Mouse (Mus musculus) left cerebral cortex, postnatal 25 days (tissue): ENCODE measurements around the gene Myh4. TPM values are rescaled to one million over a fixed set of nuclear protein-coding genes. Genes with fewer than 3 reads are reported as not detected.
A peak's percentile ranks its signal among the peaks of the same experiment; 100 is the strongest.

Experiments
- DNase-seq, 2 experiments: peaks; one replicate each; pipeline ENCODE4 v3.0.0; 2022; ENCODE audit warnings: low spot score in 2 of 2, mixed read lengths in 1 of 2
- intact Hi-C: fragments of 180-260 bp; cut with DNase I; formaldehyde crosslinking; loops from one replicate; pipeline ENCODE4 v1.15.1; 2025
- total RNA-seq, 2 experiments: library from RNA; stranded (reverse); gene quantifications; 2 replicates each; pipeline ENCODE4 v1.2.3; 2021

Gene Myh4
- total RNA-seq, result under 1 TPM; 0.21 to 0.25 TPM

- DNase-seq, result no peak
- intact Hi-C loops, result loop anchor here (2.0 kb wide), 1 partner anchor 113 kb away; no protein-coding TSS in a partner anchor
These were observed at the start of gene Myh4 for GRCm38 (mm10) chr11:67237481-67238079. Myh4 (plus strand) TSS chr11:67238029.

DNA sequence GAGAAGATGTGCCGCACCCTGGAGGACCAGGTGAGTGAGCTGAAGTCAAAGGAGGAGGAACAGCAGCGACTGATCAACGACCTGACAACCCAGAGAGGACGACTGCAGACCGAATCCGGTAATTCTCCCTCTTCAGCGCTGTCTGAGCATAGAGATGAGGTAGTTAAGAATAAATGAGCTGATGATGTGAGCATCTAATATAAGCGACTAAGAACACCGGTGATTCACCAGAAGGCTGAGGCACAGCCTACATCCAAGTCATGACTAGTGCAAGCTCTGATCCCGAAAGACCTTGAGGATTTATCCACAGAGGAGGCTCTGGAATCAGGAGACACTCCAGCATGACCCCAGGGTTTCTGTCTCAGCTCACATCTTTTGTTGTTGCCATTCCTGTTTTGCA, 47.5 kb upstream of the Myh4 start:
- intact Hi-C loops, result no loop called here
- DNase-seq, result peak; percentile 23 to 42

- intact Hi-C loops, result no loop called here
- DNase-seq, result peak; percentile 12 to 47
These were observed 47.0 kb upstream of the Myh4 start for GRCm38 (mm10) chr11:67190814-67191213.

DNA sequence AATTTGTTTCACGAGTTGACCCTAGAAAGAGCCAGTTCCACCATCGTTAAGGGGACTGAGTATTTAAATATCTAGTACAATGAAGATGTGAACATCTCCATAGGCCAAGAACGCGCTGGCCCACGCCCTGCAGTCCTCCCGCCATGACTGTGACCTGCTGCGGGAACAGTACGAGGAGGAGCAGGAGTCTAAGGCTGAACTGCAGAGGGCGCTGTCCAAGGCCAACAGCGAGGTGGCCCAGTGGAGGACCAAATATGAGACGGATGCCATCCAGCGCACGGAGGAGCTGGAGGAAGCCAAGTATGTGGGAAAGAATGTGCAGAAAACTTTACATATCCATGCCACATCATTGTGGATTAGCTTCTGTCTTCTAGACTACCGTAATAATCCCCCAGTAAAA, 46.3 kb upstream of the Myh4 start:
- no peak for DNase-seq
- intact Hi-C loops, result no loop called here

DNA sequence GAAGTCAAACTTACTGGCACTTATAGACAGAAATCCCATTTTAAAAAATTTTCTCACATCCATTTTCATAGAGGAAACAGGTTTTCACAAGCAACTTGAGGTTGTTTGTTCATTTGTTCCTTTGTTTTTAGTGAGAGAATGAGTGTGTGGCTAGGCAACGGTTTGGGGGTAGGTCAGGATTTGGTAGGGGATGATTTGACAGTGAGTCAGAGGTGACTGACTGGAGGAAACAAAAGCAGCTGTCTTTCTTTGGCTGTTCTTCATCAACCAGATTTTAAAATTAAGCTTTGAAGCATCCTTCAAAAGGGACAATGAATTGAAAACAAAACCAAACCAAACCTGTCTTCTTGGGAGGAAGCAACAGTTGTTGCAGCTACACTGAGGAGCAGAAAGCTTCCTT, 38.5 kb upstream of the Myh4 start:
- intact Hi-C loops, result no loop called here
- no peak for DNase-seq

DNA sequence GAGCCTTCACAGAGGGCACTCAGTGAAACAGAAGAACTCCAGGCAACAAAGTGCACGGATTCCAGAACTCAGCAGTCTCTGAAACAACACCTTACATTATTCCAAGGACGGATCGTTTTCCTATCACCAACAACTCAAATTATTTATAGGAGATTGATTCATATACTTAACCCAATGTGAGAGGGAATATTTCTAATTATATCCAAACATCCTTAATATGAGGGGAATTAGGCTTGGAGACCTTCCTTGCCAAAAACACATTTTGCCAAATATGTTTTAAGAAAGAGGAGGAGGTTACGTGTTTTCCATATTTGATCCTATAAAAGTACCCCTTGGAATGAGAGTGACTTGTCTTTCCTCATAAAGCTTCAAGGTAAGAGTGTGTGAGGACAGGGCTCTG, 38.1 kb upstream of the Myh4 start, which contains the start of gene Myh1:
Gene Myh1 (plus strand): TSS at position 301 of the 400 bp plus-strand sequence.
- no peak for DNase-seq

DNA sequence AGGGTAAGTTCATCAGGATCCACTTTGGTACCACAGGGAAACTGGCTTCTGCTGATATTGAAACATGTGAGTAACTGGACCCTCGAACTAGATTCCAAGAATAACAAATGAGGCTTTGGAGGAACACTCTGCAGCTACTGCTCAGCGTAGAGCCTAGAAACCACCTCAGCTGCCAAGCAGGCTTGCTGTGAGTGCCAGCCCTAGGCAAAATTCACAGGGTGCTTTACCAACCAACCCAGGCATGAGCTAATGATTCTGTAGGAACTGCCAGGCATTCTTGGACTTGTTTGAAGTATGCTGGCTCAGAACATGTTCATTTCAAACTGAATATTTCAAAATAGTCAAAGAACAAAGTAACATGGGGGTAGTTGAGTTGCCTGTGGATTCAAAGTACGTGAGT, 33.1 kb upstream of the Myh4 start:
- intact Hi-C loops, result no loop called here
- peak; percentile 13 to 50 for DNase-seq

More for the DNA sequence above, 38.1 kb upstream of the Myh4 start, which contains the start of gene Myh1:
- intact Hi-C loops, result no loop called here

DNA sequence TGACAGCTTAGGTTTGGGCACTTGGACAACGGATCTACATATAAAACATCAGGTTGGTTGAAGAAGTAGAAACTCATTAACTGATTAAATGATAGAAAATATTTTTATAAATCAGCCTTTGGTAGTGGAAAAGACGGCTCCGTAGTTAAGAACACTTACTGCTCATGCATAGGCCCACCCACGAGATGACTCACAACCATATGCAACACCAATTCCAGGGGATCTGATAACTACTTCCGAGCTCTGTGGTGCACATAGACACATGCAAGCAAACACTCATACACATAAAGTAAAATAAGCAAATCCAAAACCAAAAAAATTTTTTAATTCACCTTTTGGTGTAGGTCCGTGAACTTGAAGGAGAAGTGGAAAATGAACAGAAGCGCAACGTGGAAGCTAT, 16.0 kb upstream of the Myh4 start:
- intact Hi-C loops, result no loop called here
- DNase-seq, result peak in 1 of 2 experiments; percentile 70

DNA sequence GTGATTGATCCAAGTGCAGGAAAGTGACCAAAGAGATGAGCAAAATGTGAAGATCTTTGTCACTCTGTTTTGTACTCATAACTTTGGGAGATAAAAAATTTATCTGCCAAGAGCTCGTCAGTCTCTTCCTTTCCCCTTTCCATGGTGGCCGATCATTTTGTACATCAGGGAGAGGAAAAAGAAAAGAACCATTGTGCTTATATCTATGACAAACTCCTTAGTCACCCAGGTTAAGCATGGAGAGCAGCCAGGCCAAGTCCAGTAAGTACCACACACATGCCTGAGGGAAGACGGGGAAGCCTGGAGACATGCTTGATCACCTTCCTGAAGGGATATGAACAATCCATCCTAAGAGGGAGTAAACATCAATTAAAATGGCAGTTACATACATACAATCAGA, 13.4 kb upstream of the Myh4 start:
- intact Hi-C loops, result no loop called here
- DNase-seq, result no peak

DNA sequence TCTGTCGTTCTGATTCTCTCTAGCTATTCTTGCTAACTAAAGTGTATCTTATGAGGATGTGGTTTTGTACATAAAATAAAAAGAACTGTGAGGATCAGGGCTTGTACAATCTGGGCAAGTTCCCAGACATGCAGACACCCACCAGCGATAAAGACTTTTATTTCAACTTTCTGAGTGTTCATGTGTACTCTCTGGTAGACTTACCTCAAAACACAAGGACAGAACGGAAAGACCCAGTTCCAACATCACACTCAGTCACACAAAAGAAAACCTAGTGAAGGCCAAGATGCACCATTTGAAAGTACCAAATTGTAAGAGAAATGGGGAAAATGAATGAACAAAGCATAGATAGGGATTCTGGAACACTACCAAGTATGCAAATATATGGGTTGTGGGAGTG, 9.1 kb upstream of the Myh4 start:
- DNase-seq, result peak in 1 of 2 experiments; percentile 64
- intact Hi-C loops, result loop anchor here (2.0 kb wide), 2 partner anchors 64 to 104 kb away; no protein-coding TSS in a partner anchor

DNA sequence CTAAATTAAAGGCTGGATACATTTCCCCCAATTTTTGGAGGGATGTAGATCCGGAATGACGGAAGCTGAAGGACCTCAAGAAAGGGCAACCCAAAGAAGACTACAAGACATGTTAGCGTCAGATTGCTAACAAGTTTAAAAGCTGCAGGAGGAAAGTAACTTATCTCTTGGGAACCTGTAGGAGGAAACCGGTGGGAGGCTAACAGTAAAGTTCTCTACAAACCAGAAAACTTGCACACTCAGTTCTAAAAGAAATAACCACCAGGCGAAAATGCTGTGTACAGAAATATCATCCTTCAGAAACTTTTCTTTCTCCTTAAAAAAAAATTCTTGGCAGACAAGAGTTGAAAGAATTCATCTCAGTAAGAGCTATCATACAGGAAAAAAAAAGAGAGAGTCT, 8.7 kb upstream of the Myh4 start:
- intact Hi-C loops, result loop anchor here (2.0 kb wide), 2 partner anchors 64 to 104 kb away; no protein-coding TSS in a partner anchor
- DNase-seq, result peak; percentile 30 to 86

DNA sequence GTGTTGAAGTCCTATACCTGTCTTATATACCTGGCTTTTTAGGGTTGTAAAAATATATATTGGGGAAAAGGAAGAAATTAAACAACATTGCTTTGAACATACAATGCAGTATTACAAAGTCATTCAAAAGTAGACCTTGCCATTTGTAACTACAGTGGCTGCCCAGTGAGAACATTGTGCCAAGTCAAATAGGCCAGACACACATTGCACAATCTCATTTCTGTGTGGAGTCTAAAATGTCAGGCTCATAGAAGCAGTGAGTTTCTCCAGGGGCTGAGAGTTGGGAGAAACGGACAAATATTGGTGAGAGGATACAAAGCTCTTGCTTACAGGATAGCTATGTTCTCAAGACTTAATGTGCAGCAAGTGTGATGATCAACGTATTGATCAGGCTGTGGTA, 7.9 kb upstream of the Myh4 start:
- intact Hi-C loops, result loop anchor here (2.0 kb wide), 2 partner anchors 65 to 105 kb away; no protein-coding TSS in a partner anchor
- no peak for DNase-seq

- peak; percentile 35 to 68 for DNase-seq
- intact Hi-C loops, result loop anchor here (2.0 kb wide), 2 partner anchors 115 to 123 kb away; no protein-coding TSS in a partner anchor
These were observed 2.0 kb upstream of the Myh4 start for GRCm38 (mm10) chr11:67235639-67236358.

GRCm38 (mm10) chr11:67236799-67237198, 1.0 kb upstream of the Myh4 start:
- intact Hi-C loops, result loop anchor here (2.0 kb wide), 1 partner anchor 114 kb away; no protein-coding TSS in a partner anchor
- no peak for DNase-seq

DNA sequence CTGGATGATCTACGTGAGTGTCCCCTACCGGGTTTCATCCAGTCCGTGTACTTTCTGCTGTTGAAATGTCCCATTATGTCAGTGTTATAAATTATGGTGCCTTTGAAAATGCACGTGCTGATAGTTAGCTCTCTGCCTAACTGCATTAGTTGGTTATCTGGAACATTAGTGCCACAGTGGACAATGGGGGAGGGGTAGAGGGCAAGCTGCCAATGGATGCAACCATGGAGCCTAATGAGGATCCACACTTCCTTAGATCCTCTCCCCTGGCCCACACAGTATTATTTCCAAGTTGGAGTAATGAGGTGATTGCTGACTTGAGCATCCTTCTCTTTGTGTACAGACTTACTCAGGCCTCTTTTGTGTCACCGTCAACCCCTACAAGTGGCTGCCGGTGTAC, 3.2 kb downstream of the Myh4 start:
- intact Hi-C loops, result no loop called here
- DNase-seq, result no peak

DNA sequence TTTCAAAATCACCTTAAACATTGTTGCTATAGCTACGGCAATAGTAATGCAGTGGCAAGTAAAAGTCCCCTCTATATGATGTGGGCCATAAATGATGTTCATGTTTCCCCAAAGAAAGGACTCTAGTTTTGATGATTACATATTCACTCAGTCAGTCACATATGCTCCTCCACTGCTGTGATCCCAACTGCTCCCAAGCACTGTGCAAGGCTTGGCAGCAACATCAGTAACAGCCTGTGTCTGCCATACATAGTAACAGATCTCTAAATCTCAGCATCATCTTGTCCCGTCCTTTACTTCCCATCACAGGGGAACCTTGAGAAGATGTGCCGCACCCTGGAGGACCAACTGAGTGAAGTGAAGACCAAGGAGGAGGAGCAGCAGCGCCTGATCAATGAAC, 15.9 kb downstream of the Myh4 start:
- DNase-seq, result peak in 1 of 2 experiments; percentile 67
- intact Hi-C loops, result no loop called here

DNA sequence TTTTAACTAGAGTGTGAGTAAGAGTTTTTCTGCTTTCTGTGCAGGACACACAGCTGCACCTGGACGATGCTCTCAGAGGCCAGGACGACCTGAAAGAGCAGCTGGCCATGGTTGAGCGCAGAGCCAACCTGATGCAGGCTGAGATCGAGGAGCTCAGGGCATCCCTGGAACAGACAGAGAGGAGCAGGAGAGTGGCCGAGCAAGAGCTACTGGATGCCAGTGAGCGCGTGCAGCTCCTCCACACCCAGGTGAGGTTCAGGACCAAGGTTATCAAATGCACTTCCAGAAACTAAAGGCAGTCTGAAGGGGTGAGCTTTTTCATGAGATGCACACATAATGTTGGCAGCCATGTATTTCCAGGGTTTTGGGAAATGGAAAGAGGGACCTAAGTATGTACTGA, 19.2 kb downstream of the Myh4 start:
- no peak for DNase-seq
- intact Hi-C loops, result no loop called here

- intact Hi-C loops, result no loop called here
- no peak for DNase-seq
These were observed 23.1 kb downstream of the Myh4 start for GRCm38 (mm10) chr11:67260956-67261355.

GRCm38 (mm10) chr11:67276601-67277174, 38.9 kb downstream of the Myh4 start, which contains the start of gene Myh8:
Myh8 (plus strand) TSS chr11:67277124.
- intact Hi-C loops, result no loop called here
- no peak for DNase-seq

- intact Hi-C loops, result no loop called here
- peak in 1 of 2 experiments; percentile 64 for DNase-seq
These were observed 55.6 kb downstream of the Myh4 start for GRCm38 (mm10) chr11:67293440-67293839.
